Mouse (Mus musculus): ENCODE results near the gene Slc25a44. TPM values are rescaled to one million over a fixed set of nuclear protein-coding genes. Genes with fewer than 3 reads are reported as not detected.

Slc25a44 gene
- polyA plus RNA-seq, 1 experiment: 57.6 TPM

DNA sequence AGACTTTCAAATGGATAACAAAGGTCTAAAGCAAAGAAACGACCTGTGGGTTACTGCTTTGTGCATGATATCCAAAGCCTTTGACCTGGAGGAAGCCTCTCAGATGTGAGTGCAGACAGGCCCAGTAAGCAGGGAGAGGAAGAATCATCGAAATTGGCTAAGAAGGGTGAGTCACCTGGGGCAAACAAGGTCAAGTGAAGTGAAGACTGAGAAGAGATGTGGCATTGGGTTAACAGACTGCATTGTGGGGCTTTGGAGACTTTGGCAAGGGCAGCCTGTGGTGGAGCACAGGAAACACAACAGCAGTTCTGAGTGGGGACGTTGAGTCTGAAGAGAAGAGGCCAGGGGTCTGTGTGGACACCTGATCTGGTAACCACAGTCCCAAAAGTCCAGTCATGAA, 39.5 kb upstream of the Slc25a44 start:
- WGBS: 49% methylated on average over 3 of the region's 3 CpGs
- H3K27me3 ChIP-seq (ENCODE audit: control insufficient read depth, insufficient read depth, low read length): no peaks in the 10 kb centered on the region
- no peak overlapping the region for H3K4me3 ChIP-seq (replicated peaks; ENCODE audit: insufficient read depth, low read depth, low read length)
- no peak overlapping the region for H3K27ac ChIP-seq (ENCODE audit: insufficient read depth, low read length)
- DNase-seq: no peak
- TF ChIP-seq POLR2A (IDR thresholded peaks at IDR 0.05; ENCODE audit: borderline replicate concordance, insufficient read depth, low read length) (no peak), CTCF (IDR thresholded peaks at IDR 0.05; ENCODE audit: borderline replicate concordance, insufficient read depth, low read depth, low read length) (no peak)
- H3K4me1 ChIP-seq (ENCODE audit: control insufficient read depth, insufficient read depth, low read length): no peaks in the 10 kb centered on the region

DNA sequence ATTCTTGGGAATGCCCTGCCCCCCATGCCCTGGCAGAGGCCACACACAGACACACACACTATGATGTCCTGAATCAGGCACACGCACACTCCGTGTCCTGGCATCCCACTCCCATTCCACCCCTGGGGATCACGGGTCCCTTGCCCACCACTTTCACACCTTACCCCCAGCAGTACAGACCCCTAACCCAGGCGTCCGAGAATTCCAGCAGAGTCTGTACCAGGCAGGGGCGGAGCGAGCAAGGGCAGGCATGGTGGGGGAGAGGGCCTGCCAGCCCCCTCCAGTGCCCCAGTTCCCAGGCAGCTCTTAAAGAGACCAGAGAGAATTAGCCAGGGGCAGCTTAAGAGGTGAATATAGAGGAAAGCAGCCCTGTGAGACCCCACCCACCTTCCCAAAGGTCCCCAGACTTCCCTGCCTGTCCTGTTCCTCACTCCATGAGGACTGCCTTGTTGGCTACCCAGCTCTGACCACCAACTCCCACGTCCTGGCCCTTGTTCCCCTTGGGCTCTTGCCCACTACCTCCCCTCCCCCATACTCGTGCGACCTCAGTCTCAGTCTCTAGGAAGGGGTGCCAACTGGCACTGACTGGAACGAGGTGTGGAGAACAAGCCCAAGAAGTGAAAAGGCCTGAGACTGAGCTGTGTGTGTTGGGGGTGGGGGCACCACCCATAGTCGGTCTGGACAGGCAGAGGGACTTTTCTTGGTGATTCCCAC, 36.2 kb upstream of the Slc25a44 start, which contains the start of gene Sema4a:
TSS of gene Sema4a (minus strand) at position 200 of the 714 bp plus-strand sequence.
- WGBS: 22% methylated on average over 12 of the region's 12 CpGs
- Histone ChIP-seq H3K4me1 (ENCODE audit: control insufficient read depth, insufficient read depth, low read length) (no peaks in the 10 kb centered on the region; the same call in 1 of the 2 replicates), H3K4me3 (replicated peaks; ENCODE audit: insufficient read depth, low read depth, low read length) (no peak within 1 kb of the TSS), H3K27me3 (ENCODE audit: control insufficient read depth, insufficient read depth, low read length) (no peaks in the 10 kb centered on the region), H3K27ac (ENCODE audit: insufficient read depth, low read length) (no peak within 1 kb of the TSS)
- TF ChIP-seq CTCF (IDR thresholded peaks at IDR 0.05; ENCODE audit: borderline replicate concordance, insufficient read depth, low read depth, low read length): no peak
- no peak for TF ChIP-seq POLR2A (IDR thresholded peaks at IDR 0.05; ENCODE audit: borderline replicate concordance, insufficient read depth, low read length)
- DNase-seq: no peak

DNA sequence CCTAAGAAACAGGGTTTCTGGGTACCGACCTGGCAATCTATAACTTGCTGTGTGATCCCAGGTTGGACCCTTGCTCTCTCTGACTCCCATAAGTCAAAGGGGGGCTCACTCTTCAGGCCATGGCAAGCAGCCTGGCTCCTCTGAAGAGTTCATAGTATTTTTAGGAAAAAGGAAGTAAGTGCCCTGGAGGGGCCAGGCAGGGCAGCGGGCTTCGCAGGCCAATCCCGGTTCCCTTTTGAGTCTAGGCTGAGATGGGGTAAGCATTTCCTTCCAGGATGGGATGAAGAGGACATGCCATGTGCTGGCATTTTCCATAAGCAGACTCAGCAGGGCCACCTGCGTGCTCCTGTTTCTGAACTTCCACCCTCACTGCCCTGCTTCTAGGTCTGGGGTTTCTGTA, 35.1 kb upstream of the Slc25a44 start:
- 81% methylated on average over 5 of the region's 5 CpGs for WGBS
- no peak for DNase-seq
- Histone ChIP-seq H3K4me3 (replicated peaks; ENCODE audit: insufficient read depth, low read depth, low read length) (no peak overlapping the region), H3K4me1 (ENCODE audit: control insufficient read depth, insufficient read depth, low read length) (no peaks in the 10 kb centered on the region; the same call in 1 of the 2 replicates), H3K27me3 (ENCODE audit: control insufficient read depth, insufficient read depth, low read length) (no peaks in the 10 kb centered on the region), H3K27ac (ENCODE audit: insufficient read depth, low read length) (no peak overlapping the region)
- TF ChIP-seq POLR2A (IDR thresholded peaks at IDR 0.05; ENCODE audit: borderline replicate concordance, insufficient read depth, low read length): no peak
- no peak for TF ChIP-seq CTCF (IDR thresholded peaks at IDR 0.05; ENCODE audit: borderline replicate concordance, insufficient read depth, low read depth, low read length)

DNA sequence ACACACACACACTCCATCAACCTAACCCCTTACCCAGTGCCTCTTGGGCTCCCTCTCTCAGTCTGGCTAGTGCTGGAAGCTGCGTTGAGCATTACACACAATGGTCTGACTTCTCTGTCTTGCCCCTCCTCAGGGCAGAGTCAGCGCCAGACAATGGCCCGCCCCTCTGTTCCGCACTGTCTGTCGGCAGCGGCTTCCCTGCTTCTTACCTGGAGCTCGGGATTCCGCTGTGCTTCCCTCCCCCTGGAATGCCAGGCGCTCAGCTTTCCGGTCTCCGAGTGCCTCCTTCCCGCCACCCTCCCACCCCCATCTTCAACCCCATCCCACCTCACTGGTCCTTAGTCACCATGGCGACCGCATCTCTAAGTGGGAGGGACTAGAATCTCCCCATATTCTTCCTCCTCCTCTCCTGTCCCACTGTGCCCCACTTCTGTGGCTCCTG, 33.9 kb upstream of the Slc25a44 start:
- Histone ChIP-seq H3K4me3 (replicated peaks; ENCODE audit: insufficient read depth, low read depth, low read length) (peak overlapping the region; percentile 53), H3K27ac (ENCODE audit: insufficient read depth, low read length) (no peak overlapping the region), H3K27me3 (ENCODE audit: control insufficient read depth, insufficient read depth, low read length) (no peaks in the 10 kb centered on the region), H3K4me1 (ENCODE audit: control insufficient read depth, insufficient read depth, low read length) (peaks cover 5% of the 10 kb centered on the region)
- 3% methylated on average over 14 of the region's 14 CpGs for WGBS
- TF ChIP-seq CTCF (IDR thresholded peaks at IDR 0.05; ENCODE audit: borderline replicate concordance, insufficient read depth, low read depth, low read length): no peak
- no peak for TF ChIP-seq POLR2A (IDR thresholded peaks at IDR 0.05; ENCODE audit: borderline replicate concordance, insufficient read depth, low read length)
- DNase-seq: no peak

DNA sequence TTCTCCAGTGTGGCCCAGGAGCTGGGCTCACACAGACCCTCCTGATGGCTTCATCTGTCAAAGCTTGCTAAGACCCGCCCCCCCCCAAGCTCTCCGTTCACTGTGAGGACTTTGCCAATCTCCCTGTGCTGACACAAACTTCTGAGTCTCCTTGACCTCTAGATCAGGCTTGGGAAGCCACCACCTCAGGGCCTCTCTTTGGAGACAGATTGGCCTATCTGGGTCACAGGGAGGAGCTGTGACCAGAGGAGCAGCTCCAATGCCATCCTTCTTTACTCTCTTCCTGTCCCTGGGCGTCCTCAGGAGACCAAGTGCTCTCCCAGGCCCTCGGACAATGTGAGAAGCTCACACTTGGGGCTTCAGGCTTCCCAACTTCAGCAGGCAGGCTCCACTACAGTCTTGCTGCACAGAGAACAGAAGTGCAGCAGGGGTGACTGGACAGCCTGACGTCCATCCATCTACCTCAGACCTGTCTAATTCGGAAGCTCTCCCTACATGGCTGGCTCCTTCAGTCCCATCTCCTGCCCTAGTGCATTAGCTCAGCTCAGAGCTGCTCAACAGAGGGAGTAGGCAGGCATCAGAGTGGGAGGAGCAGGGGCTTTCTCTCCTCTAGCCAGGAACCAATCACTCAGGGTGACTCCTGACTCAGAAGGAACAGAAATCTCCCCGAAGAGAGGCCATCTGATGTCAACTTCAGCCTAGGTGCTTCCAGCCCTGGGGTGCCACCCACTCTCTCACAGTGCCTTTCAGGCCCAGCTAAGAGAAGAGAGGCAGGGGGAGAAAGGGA, 32.0 kb upstream of the Slc25a44 start:
- no peak for DNase-seq
- no peak overlapping the region for H3K27ac ChIP-seq (ENCODE audit: insufficient read depth, low read length)
- peaks cover 21% of the 10 kb centered on the region for H3K4me1 ChIP-seq (ENCODE audit: control insufficient read depth, insufficient read depth, low read length)
- no peaks in the 10 kb centered on the region for H3K27me3 ChIP-seq (ENCODE audit: control insufficient read depth, insufficient read depth, low read length)
- no peak overlapping the region for H3K4me3 ChIP-seq (replicated peaks; ENCODE audit: insufficient read depth, low read depth, low read length)
- 79% methylated on average over 7 of the region's 7 CpGs for WGBS
- TF ChIP-seq POLR2A (IDR thresholded peaks at IDR 0.05; ENCODE audit: borderline replicate concordance, insufficient read depth, low read length): no peak
- no peak for TF ChIP-seq CTCF (IDR thresholded peaks at IDR 0.05; ENCODE audit: borderline replicate concordance, insufficient read depth, low read depth, low read length)

DNA sequence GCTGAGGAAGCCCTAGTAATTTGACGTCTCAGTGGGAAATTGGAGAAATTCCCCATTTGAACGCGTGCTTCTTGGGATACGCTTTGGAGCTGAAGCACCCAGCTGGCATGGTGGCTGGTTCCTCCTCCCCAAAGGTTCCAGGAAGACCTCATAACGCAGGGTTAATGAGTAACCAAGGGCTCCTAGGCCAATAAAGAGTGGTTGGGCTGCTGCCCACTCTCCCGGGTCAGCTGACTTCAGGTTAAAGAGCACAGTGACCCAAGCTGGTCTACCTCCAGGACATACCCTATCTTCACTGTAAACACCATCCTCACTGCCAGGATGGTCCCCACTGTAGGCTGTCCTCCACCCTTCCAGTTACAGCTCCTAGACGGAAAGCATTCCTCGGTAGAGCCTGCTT, 31.4 kb upstream of the Slc25a44 start:
- WGBS: 90% methylated on average over 8 of the region's 8 CpGs
- no peaks in the 10 kb centered on the region for H3K27me3 ChIP-seq (ENCODE audit: control insufficient read depth, insufficient read depth, low read length)
- no peak for TF ChIP-seq CTCF (IDR thresholded peaks at IDR 0.05; ENCODE audit: borderline replicate concordance, insufficient read depth, low read depth, low read length)
- no peak for TF ChIP-seq POLR2A (IDR thresholded peaks at IDR 0.05; ENCODE audit: borderline replicate concordance, insufficient read depth, low read length)
- H3K27ac ChIP-seq (ENCODE audit: insufficient read depth, low read length): no peak overlapping the region
- no peak for DNase-seq
- no peak overlapping the region for H3K4me3 ChIP-seq (replicated peaks; ENCODE audit: insufficient read depth, low read depth, low read length)
- H3K4me1 ChIP-seq (ENCODE audit: control insufficient read depth, insufficient read depth, low read length): peaks cover 22% of the 10 kb centered on the region

DNA sequence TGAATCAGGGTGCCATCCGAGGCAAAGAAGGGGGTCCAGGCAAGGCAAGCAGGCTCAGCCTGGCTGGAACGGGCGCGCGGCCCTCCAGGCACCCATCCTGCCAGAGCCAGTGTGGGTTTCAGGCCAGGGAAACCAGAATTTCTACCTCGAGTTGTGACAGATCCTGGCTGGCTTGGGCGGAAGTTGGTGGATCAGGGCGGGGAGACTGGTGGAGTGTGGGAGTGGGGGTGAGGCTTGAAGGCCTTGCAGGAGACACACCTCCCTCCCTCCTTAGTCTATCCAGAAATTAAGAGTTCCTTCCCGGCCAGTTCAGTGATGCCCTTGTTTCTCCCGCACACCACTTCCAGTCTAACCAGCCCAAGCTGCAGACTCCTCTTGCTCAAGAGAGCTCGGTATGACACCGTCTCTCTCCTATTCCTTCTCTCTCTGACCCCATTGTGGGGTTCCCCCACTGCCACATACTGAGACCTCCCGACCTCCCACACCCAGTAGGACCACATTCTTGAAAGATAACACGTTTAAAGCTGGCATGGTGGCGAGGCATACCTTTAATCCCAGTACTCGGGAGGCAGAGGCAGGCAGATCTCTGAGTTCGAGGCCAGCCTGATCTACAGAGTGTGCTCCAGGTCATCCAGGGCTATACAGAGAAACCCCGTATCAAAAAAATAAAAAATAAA, 30.8 kb upstream of the Slc25a44 start:
- TF ChIP-seq CTCF (IDR thresholded peaks at IDR 0.05; ENCODE audit: borderline replicate concordance, insufficient read depth, low read depth, low read length): no peak
- TF ChIP-seq POLR2A (IDR thresholded peaks at IDR 0.05; ENCODE audit: borderline replicate concordance, insufficient read depth, low read length): no peak
- 81% methylated on average over 18 of the region's 18 CpGs for WGBS
- no peaks in the 10 kb centered on the region for H3K27me3 ChIP-seq (ENCODE audit: control insufficient read depth, insufficient read depth, low read length)
- H3K4me1 ChIP-seq (ENCODE audit: control insufficient read depth, insufficient read depth, low read length): peaks cover 22% of the 10 kb centered on the region
- no peak for DNase-seq
- H3K27ac ChIP-seq (ENCODE audit: insufficient read depth, low read length): no peak overlapping the region
- no peak overlapping the region for H3K4me3 ChIP-seq (replicated peaks; ENCODE audit: insufficient read depth, low read depth, low read length)

Measured in cerebellum, adult 2 months (tissue).